Mouse (Mus musculus) cerebellum, adult 2 months (tissue): ENCODE data around the gene Mymx.

Source experiments
- CTCF ChIP-seq: fragments of 200-500 bp; IDR thresholded peaks from 2 replicates; pipeline ENCODE4 v1.5.1; 2011; ENCODE audit warnings: low read depth, mild to moderate bottlenecking, control low read depth, low read length, moderate library complexity, borderline replicate concordance; ENCODE audit not compliant: insufficient read depth
- POLR2A ChIP-seq: fragments of 200-500 bp; IDR thresholded peaks from 2 replicates; pipeline ENCODE4 v1.6.1; 2011; ENCODE audit warnings: low read length, control low read depth, borderline replicate concordance; ENCODE audit not compliant: insufficient read depth

GRCm38 (mm10) chr17:45601325-45601724 is 577 bp downstream of the Mymx start:
- TF ChIP-seq CTCF (no peak), POLR2A (no peak)
